Mouse (Mus musculus) forebrain, embryonic 12.5 days (tissue): ENCODE measurements around the gene Snrnp48. TPM values are rescaled to one million over a fixed set of nuclear protein-coding genes. Genes with fewer than 3 reads are reported as not detected.

ENCODE experiments used
- ATAC-seq: fragments of 200-750 bp; cut with Nextera tagmentation; 2 replicates; pipeline ENCODE4 v1.8.0; 2017; ENCODE audit warnings: moderate TSS enrichment; ENCODE audit not compliant: low FRiP score
- H3K27ac ChIP-seq: fragments of 300-500 bp; sonication (generic); 2 replicates; pipeline ENCODE4 v1.5.1; 2016; ENCODE audit warnings: mild to moderate bottlenecking
- H3K27me3 ChIP-seq: fragments of 300-500 bp; sonication (generic); 2 replicates; pipeline ENCODE4 v1.6.1; 2016; ENCODE audit warnings: mild to moderate bottlenecking
- H3K36me3 ChIP-seq: fragments of 300-500 bp; sonication (generic); replicated peaks from 2 replicates; pipeline ENCODE4 v1.6.1; 2016; ENCODE audit warnings: mild to moderate bottlenecking
- H3K4me1 ChIP-seq: fragments of 300-500 bp; sonication (generic); 2 replicates; pipeline ENCODE4 v1.6.1; 2016
- H3K4me2 ChIP-seq: fragments of 300-500 bp; sonication (generic); 2 replicates; pipeline ENCODE4 v1.6.1; 2016; ENCODE audit warnings: mild to moderate bottlenecking, moderate library complexity
- H3K4me3 ChIP-seq: fragments of 300-500 bp; sonication (generic); replicated peaks from 2 replicates; pipeline ENCODE4 v1.5.1; 2016; ENCODE audit warnings: mild to moderate bottlenecking
- H3K9ac ChIP-seq: fragments of 300-500 bp; sonication (generic); 2 replicates; pipeline ENCODE4 v1.6.1; 2016; ENCODE audit warnings: mild to moderate bottlenecking
- H3K9me3 ChIP-seq: fragments of 300-500 bp; sonication (generic); 2 replicates; pipeline ENCODE4 v1.6.1; 2016
- WGBS: fragments of 180-500 bp; shearing (Covaris S2); methylation state at CpG from one replicate; pipeline ENCODE4 v1.1.7; 2016; 5-methylcytosine and 5-hydroxymethylcytosine counted together
- polyA plus RNA-seq: library from polyadenylated mRNA; unstranded; fragments of >200 nt; fragmentation: Nextera tagmentation; extraction: Ambion mirVana; gene quantifications from 2 replicates; pipeline ENCODE4 v1.2.1, GENCODE M21; 2016

Gene Snrnp48
- polyA plus RNA-seq, result 38.5 and 41.9 TPM in 2 replicates

- whole genome bisulfite sequencing, result under 1% methylated on average over 58 of the region's 59 CpGs
- H3K27me3 ChIP-seq, result 0 out of 2 replicates have a peak, but pooled peaks cover 2% of the 10 kb centered on the region
- peaks cover 13% of the 10 kb centered on the region for H3K4me1 ChIP-seq
- ATAC-seq, result peak; percentile 99
- H3K9me3 ChIP-seq, result no peaks in the 10 kb centered on the region
- peak within 1 kb of the TSS; percentile 90 for H3K9ac ChIP-seq
- H3K27ac ChIP-seq, result peak within 1 kb of the TSS; percentile 90
- peak within 1 kb of the TSS; percentile 58 for H3K4me2 ChIP-seq
- no peaks in the 10 kb centered on the region; the same call in 1 of the 2 replicates for H3K36me3 ChIP-seq
- peak within 1 kb of the TSS; percentile 87 for H3K4me3 ChIP-seq
Measured at GRCm38 (mm10) chr13:38204702-38205482, at the start of gene Snrnp48. Gene Snrnp48, plus strand, starts transcription at chr13:38204938.

DNA sequence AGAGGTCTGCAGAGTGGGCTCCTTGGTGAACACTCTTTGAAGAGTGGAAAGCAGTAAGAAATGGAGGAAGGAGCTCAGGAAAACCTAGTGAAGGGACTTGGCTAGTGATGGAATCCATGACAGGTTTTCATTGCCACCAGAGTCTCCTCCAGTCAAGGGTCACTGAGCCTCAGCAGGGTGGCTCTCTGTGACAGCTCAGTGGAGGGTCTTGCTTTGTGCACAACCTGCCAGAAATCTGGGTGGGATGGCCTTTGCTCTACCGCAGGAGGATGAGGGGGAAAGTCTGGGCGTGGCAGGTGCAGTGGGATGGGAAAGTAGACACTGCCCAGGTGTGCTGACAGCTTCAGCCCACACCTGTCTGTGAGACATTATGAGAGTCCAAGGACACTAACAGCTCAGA is 49.2 kb upstream of the Snrnp48 start:
- Histone ChIP-seq H3K27me3 (peaks cover 62% of the 10 kb centered on the region), H3K27ac (no peak overlapping the region), H3K4me2 (no peak overlapping the region), H3K9ac (no peak overlapping the region), H3K36me3 (no peaks in the 10 kb centered on the region), H3K9me3 (no peaks in the 10 kb centered on the region), H3K4me1 (peaks cover 24% of the 10 kb centered on the region), H3K4me3 (no peak overlapping the region)
- no peak for ATAC-seq
- WGBS, result 3% methylated on average over 2 of the region's 2 CpGs

DNA sequence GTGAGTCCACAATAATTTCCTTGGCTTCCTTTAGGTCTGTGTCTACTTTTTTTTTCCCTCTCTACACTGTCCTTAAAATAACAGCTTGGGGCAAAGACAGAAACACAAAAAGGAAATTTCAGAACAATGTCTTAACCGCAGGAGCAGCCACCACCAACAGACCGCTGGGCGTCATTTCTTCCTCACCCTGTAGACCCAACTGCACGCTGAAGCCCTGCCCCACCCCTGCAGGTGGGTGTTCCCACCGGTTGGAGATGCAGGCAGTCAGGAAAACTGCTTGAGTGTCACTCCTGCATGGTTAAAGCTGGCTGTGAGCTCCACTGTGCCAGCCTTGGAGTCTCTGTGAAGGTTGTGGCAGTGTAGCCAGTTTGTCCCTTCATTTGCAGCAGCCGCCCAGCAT is 47.1 kb upstream of the Snrnp48 start:
- Histone ChIP-seq H3K27ac (no peak overlapping the region), H3K4me2 (no peak overlapping the region), H3K4me3 (no peak overlapping the region), H3K36me3 (no peaks in the 10 kb centered on the region), H3K4me1 (peaks cover 7% of the 10 kb centered on the region), H3K9ac (no peak overlapping the region), H3K9me3 (no peaks in the 10 kb centered on the region), H3K27me3 (peaks cover 41% of the 10 kb centered on the region)
- no peak for ATAC-seq
- WGBS, result 18% methylated on average over 6 of the region's 6 CpGs

DNA sequence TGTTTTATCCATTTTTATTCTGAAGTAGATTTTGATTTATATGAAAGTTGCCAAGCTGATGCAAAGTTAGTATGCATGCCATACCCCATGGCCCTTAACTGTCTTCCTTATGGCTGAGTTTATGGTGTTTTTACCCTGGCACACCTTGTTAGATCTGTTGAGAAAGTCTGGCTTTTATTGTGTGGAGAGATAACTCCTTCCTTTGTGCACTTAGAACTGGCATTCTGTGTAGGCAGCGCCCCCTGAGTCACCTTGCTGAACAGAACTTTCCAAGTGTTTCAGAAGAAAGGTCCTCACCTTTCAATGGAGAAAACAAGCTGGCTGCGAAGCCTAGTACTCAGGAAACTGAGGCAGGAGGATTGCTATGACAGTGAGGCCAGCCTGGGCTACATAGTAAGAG is 42.7 kb upstream of the Snrnp48 start:
- no peak overlapping the region for H3K27ac ChIP-seq
- H3K9me3 ChIP-seq, result no peaks in the 10 kb centered on the region
- no peak overlapping the region for H3K4me3 ChIP-seq
- no peak for ATAC-seq
- 76% methylated on average over 2 of the region's 2 CpGs for WGBS
- H3K9ac ChIP-seq, result no peak overlapping the region
- peaks cover 9% of the 10 kb centered on the region for H3K27me3 ChIP-seq
- H3K4me2 ChIP-seq, result no peak overlapping the region
- no peaks in the 10 kb centered on the region for H3K4me1 ChIP-seq
- no peaks in the 10 kb centered on the region for H3K36me3 ChIP-seq

GRCm38 (mm10) chr13:38162668-38163067 is 42.1 kb upstream of the Snrnp48 start:
- H3K27me3 ChIP-seq, result peaks cover 7% of the 10 kb centered on the region
- no peak overlapping the region for H3K4me2 ChIP-seq
- no peak; the same call in 1 of the 2 replicates for ATAC-seq
- WGBS, result 59% methylated on average over 11 of the region's 11 CpGs
- H3K27ac ChIP-seq, result no peak overlapping the region
- H3K36me3 ChIP-seq, result no peaks in the 10 kb centered on the region
- no peaks in the 10 kb centered on the region for H3K9me3 ChIP-seq
- H3K4me3 ChIP-seq, result no peak overlapping the region
- no peaks in the 10 kb centered on the region for H3K4me1 ChIP-seq
- no peak overlapping the region for H3K9ac ChIP-seq

- Histone ChIP-seq H3K4me3 (no peak overlapping the region), H3K36me3 (no peaks in the 10 kb centered on the region), H3K4me1 (no peaks in the 10 kb centered on the region), H3K4me2 (no peak overlapping the region), H3K27me3 (no peaks in the 10 kb centered on the region), H3K9me3 (no peaks in the 10 kb centered on the region), H3K9ac (no peak overlapping the region), H3K27ac (no peak overlapping the region)
- 89% methylated on average over 11 of the region's 11 CpGs for WGBS
- ATAC-seq, result no peak
Measured at GRCm38 (mm10) chr13:38164932-38165331, 39.8 kb upstream of the Snrnp48 start.

- Histone ChIP-seq H3K36me3 (no peaks in the 10 kb centered on the region), H3K27me3 (no peaks in the 10 kb centered on the region), H3K4me3 (no peak overlapping the region), H3K9me3 (no peaks in the 10 kb centered on the region), H3K4me2 (no peak overlapping the region), H3K4me1 (no peaks in the 10 kb centered on the region), H3K27ac (no peak overlapping the region), H3K9ac (no peak overlapping the region)
- ATAC-seq, result no peak
- WGBS, result 94% methylated on average over 3 of the region's 3 CpGs
Measured at GRCm38 (mm10) chr13:38167056-38167455, 37.7 kb upstream of the Snrnp48 start.

DNA sequence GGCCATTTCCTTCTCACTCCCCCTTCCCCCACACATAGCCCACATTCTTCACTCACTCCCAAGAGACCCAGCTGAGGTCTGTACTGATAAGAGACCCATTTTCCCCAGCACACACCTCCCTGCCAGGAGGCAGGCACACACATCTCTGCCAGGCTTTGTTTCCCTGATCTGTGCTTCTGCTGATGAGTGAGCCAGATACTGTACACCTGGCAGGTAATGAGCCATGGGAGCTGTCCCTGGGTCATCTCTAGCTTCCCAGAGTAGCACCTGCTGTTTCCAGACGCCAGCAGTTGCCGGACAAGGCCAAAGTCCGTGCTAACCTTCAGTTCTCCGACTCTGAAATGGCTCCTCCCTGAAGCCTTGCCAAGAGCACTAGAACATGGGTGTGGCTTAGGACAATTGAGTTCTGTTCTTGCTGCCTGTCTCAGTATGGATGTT is 34.0 kb upstream of the Snrnp48 start:
- WGBS, result 77% methylated on average over 4 of the region's 4 CpGs
- ATAC-seq, result no peak
- H3K9ac ChIP-seq, result no peak overlapping the region
- no peak overlapping the region for H3K4me2 ChIP-seq
- no peaks in the 10 kb centered on the region for H3K36me3 ChIP-seq
- H3K4me3 ChIP-seq, result no peak overlapping the region
- no peak overlapping the region for H3K27ac ChIP-seq
- no peaks in the 10 kb centered on the region for H3K9me3 ChIP-seq
- no peaks in the 10 kb centered on the region for H3K27me3 ChIP-seq
- no peaks in the 10 kb centered on the region for H3K4me1 ChIP-seq

DNA sequence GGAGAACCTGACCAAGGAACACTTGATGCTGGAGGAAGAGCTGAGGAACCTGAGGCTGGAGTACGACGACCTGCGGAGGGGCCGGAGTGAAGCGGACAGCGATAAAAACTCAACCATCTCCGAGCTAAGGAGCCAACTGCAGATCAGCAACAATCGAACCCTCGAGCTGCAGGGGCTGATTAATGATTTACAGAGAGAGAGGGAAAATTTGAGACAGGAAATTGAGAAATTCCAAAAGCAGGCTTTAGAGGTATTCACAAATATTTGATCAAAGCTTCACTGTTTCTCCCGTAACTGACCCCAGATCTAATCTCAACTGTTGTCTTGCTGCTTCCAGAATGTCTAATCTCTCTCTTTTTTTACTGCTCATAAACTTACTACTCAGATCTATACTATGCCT is 11.3 kb upstream of the Snrnp48 start:
- ATAC-seq, result no peak
- H3K27ac ChIP-seq, result no peak overlapping the region

GRCm38 (mm10) chr13:38201413-38201812 is 3.3 kb upstream of the Snrnp48 start:
- ATAC-seq, result no peak
- no peak overlapping the region for H3K9ac ChIP-seq
- peaks cover 9% of the 10 kb centered on the region for H3K4me1 ChIP-seq
- H3K27ac ChIP-seq, result no peak overlapping the region
- no peaks in the 10 kb centered on the region for H3K36me3 ChIP-seq
- H3K4me2 ChIP-seq, result no peak overlapping the region
- WGBS, result 87% methylated on average over 6 of the region's 6 CpGs
- 0 out of 2 replicates have a peak, but pooled peaks cover 2% of the 10 kb centered on the region for H3K27me3 ChIP-seq
- 0 out of 2 replicates have a peak, but pooled peaks cover under 1% of the 10 kb centered on the region for H3K9me3 ChIP-seq
- H3K4me3 ChIP-seq, result no peak overlapping the region

More for the DNA sequence above, 11.3 kb upstream of the Snrnp48 start:
- H3K9ac ChIP-seq, result no peak overlapping the region
- H3K4me1 ChIP-seq, result no peaks in the 10 kb centered on the region
- 92% methylated on average over 10 of the region's 10 CpGs for WGBS
- no peak overlapping the region for H3K4me2 ChIP-seq
- no peaks in the 10 kb centered on the region for H3K27me3 ChIP-seq
- peaks cover 15% of the 10 kb centered on the region; the same call in 1 of the 2 replicates for H3K9me3 ChIP-seq
- H3K36me3 ChIP-seq, result no peaks in the 10 kb centered on the region
- H3K4me3 ChIP-seq, result no peak overlapping the region

GRCm38 (mm10) chr13:38204171-38204570 is 567 bp upstream of the Snrnp48 start:
- H3K27ac ChIP-seq, result no peak overlapping the region
- peaks cover 13% of the 10 kb centered on the region for H3K4me1 ChIP-seq
- H3K9me3 ChIP-seq, result no peaks in the 10 kb centered on the region
- no peaks in the 10 kb centered on the region; the same call in 1 of the 2 replicates for H3K36me3 ChIP-seq
- H3K9ac ChIP-seq, result no peak overlapping the region
- peak overlapping the region; percentile 87 for H3K4me3 ChIP-seq
- H3K27me3 ChIP-seq, result 0 out of 2 replicates have a peak, but pooled peaks cover 2% of the 10 kb centered on the region
- WGBS, result 71% methylated on average over 4 of the region's 4 CpGs
- no peak for ATAC-seq
- peak overlapping the region; percentile 58 for H3K4me2 ChIP-seq

- Histone ChIP-seq H3K36me3 (peaks cover 44% of the 10 kb centered on the region), H3K4me3 (no peak overlapping the region), H3K9ac (no peak overlapping the region), H3K27ac (no peak overlapping the region), H3K27me3 (no peaks in the 10 kb centered on the region), H3K9me3 (no peaks in the 10 kb centered on the region), H3K4me1 (peaks cover 7% of the 10 kb centered on the region), H3K4me2 (no peak overlapping the region)
- no peak for ATAC-seq
- 96% methylated on average over 5 of the region's 5 CpGs for WGBS
Measured at GRCm38 (mm10) chr13:38211122-38211521, 6.4 kb downstream of the Snrnp48 start.

DNA sequence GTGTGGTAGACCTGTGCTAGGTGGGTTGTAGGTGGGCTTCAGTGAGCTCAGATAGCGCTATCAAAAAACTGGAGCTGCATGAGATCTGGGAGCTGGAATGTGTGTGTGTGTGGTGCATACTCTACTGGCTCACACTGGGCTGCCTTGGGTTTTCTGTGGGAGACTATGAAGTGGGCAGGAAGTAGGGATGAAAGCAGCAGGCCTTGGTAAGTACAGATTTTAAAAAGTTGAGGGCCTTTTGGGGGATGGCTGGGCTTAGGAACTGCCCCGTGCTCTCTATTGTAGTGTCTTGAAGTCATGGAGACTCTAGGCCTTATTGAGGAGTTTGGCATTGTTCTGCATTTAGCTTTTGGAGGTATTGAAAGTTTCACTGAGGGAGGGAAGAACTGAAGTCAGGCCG is 13.9 kb downstream of the Snrnp48 start:
- H3K9ac ChIP-seq, result no peak overlapping the region
- no peak for ATAC-seq
- H3K4me2 ChIP-seq, result no peak overlapping the region
- WGBS, result 87% methylated on average over 3 of the region's 3 CpGs
- H3K4me1 ChIP-seq, result no peaks in the 10 kb centered on the region
- H3K4me3 ChIP-seq, result no peak overlapping the region
- no peaks in the 10 kb centered on the region for H3K27me3 ChIP-seq
- peaks cover 84% of the 10 kb centered on the region for H3K36me3 ChIP-seq
- H3K27ac ChIP-seq, result no peak overlapping the region
- H3K9me3 ChIP-seq, result no peaks in the 10 kb centered on the region
